Mouse (Mus musculus): ENCODE measurements at regions not wholly inside any gene's neighbourhood (a gene's known extent, or its start where the extent isn't known, plus 50 kb on each side); places are given as distances from the start of the nearest gene placed in this dataset.
A peak's percentile ranks its signal among the peaks of the same experiment; 100 is the strongest.
"Not testable (repeated sequence)": the region's sequence is repeated elsewhere in the genome, so short reads cannot be mapped to it uniquely, and the experiment has no call there.

- not testable (repeated sequence) for H3K9me3 ChIP-seq (ENCODE audit: low read length); H3K4me2 ChIP-seq (ENCODE audit: low read depth, low read length); H3K27ac ChIP-seq (ENCODE audit: low read depth); DNase-seq; H3K36me3 ChIP-seq (replicated peaks; ENCODE audit: insufficient read depth, low read length); H3K4me3 ChIP-seq (ENCODE audit: low read depth, low read length); H3K9ac ChIP-seq (replicated peaks); ATAC-seq; H3K4me1 ChIP-seq (ENCODE audit: insufficient read depth); H3K27me3 ChIP-seq (ENCODE audit: insufficient read depth, low read length)
- WGBS (ENCODE audit: insufficient replicate concordance): 59% methylated on average over 8 of the region's 8 CpGs
Observed at GRCm38 (mm10) chr13:118055546-118055945, 330.9 kb upstream of the B430218F22Rik start.

GRCm38 (mm10) chr13:118065518-118065917 lies 320.9 kb upstream of the B430218F22Rik start:
- no peak overlapping the region for H3K9ac ChIP-seq (replicated peaks)
- H3K27ac ChIP-seq (ENCODE audit: low read depth): no peak overlapping the region
- H3K36me3 ChIP-seq (replicated peaks; ENCODE audit: insufficient read depth, low read length): no peaks in the 10 kb centered on the region
- no peak overlapping the region for H3K4me3 ChIP-seq (ENCODE audit: low read depth, low read length)
- H3K4me1 ChIP-seq (ENCODE audit: insufficient read depth): no peaks in the 10 kb centered on the region
- H3K27me3 ChIP-seq (ENCODE audit: insufficient read depth, low read length): no peaks in the 10 kb centered on the region
- TF ChIP-seq CTCF (IDR thresholded peaks at IDR 0.05; ENCODE audit: low read depth) (no peak), EP300 (IDR thresholded peaks at IDR 0.05; ENCODE audit: low read depth) (no peak)
- ATAC-seq (no peak), DNase-seq (no peak)
- no peak overlapping the region for H3K4me2 ChIP-seq (ENCODE audit: low read depth, low read length)
- H3K9me3 ChIP-seq (ENCODE audit: low read length): no peaks in the 10 kb centered on the region

- H3K4me3 ChIP-seq (ENCODE audit: low read depth, low read length): no peak overlapping the region
- ATAC-seq (no peak), DNase-seq (no peak)
- H3K4me1 ChIP-seq (ENCODE audit: insufficient read depth): no peaks in the 10 kb centered on the region
- TF ChIP-seq EP300 (IDR thresholded peaks at IDR 0.05; ENCODE audit: low read depth) (no peak), CTCF (IDR thresholded peaks at IDR 0.05; ENCODE audit: low read depth) (no peak)
- 70% methylated on average over 2 of the region's 2 CpGs for WGBS (ENCODE audit: insufficient replicate concordance)
- H3K27ac ChIP-seq (ENCODE audit: low read depth): no peak overlapping the region
- no peaks in the 10 kb centered on the region for H3K36me3 ChIP-seq (replicated peaks; ENCODE audit: insufficient read depth, low read length)
- H3K27me3 ChIP-seq (ENCODE audit: insufficient read depth, low read length): no peaks in the 10 kb centered on the region
- H3K4me2 ChIP-seq (ENCODE audit: low read depth, low read length): no peak overlapping the region
- no peaks in the 10 kb centered on the region for H3K9me3 ChIP-seq (ENCODE audit: low read length)
- H3K9ac ChIP-seq (replicated peaks): no peak overlapping the region
Observed at GRCm38 (mm10) chr13:118068038-118068437, 318.4 kb upstream of the B430218F22Rik start.

- no peaks in the 10 kb centered on the region for H3K4me1 ChIP-seq (ENCODE audit: insufficient read depth)
- H3K4me2 ChIP-seq (ENCODE audit: low read depth, low read length): no peak overlapping the region
- no peaks in the 10 kb centered on the region for H3K27me3 ChIP-seq (ENCODE audit: insufficient read depth, low read length)
- WGBS (ENCODE audit: insufficient replicate concordance): 23% methylated on average over 5 of the region's 5 CpGs
- H3K9ac ChIP-seq (replicated peaks): no peak overlapping the region
- no peak overlapping the region for H3K27ac ChIP-seq (ENCODE audit: low read depth)
- ATAC-seq (no peak), DNase-seq (no peak)
- H3K4me3 ChIP-seq (ENCODE audit: low read depth, low read length): no peak overlapping the region
- TF ChIP-seq CTCF (IDR thresholded peaks at IDR 0.05; ENCODE audit: low read depth) (no peak), EP300 (IDR thresholded peaks at IDR 0.05; ENCODE audit: low read depth) (no peak)
- H3K9me3 ChIP-seq (ENCODE audit: low read length): no peaks in the 10 kb centered on the region
- no peaks in the 10 kb centered on the region for H3K36me3 ChIP-seq (replicated peaks; ENCODE audit: insufficient read depth, low read length)
Observed at GRCm38 (mm10) chr13:118086306-118086705, 300.1 kb upstream of the B430218F22Rik start.

GRCm38 (mm10) chr13:118086966-118087365 lies 299.5 kb upstream of the B430218F22Rik start:
- Histone ChIP-seq H3K9me3 (ENCODE audit: low read length) (no peaks in the 10 kb centered on the region), H3K27me3 (ENCODE audit: insufficient read depth, low read length) (no peaks in the 10 kb centered on the region), H3K4me3 (ENCODE audit: low read depth, low read length) (no peak overlapping the region), H3K9ac (replicated peaks) (no peak overlapping the region), H3K4me1 (ENCODE audit: insufficient read depth) (no peaks in the 10 kb centered on the region), H3K4me2 (ENCODE audit: low read depth, low read length) (no peak overlapping the region), H3K36me3 (replicated peaks; ENCODE audit: insufficient read depth, low read length) (no peaks in the 10 kb centered on the region), H3K27ac (ENCODE audit: low read depth) (no peak overlapping the region)
- DNase-seq (no peak), ATAC-seq (no peak)
- WGBS (ENCODE audit: insufficient replicate concordance): 80% methylated on average over 2 of the region's 2 CpGs
- TF ChIP-seq CTCF (IDR thresholded peaks at IDR 0.05; ENCODE audit: low read depth) (no peak), EP300 (IDR thresholded peaks at IDR 0.05; ENCODE audit: low read depth) (no peak)

- TF ChIP-seq CTCF (IDR thresholded peaks at IDR 0.05; ENCODE audit: low read depth) (no peak), EP300 (IDR thresholded peaks at IDR 0.05; ENCODE audit: low read depth) (no peak)
- H3K36me3 ChIP-seq (replicated peaks; ENCODE audit: insufficient read depth, low read length): no peaks in the 10 kb centered on the region
- 73% methylated on average over 4 of the region's 4 CpGs for WGBS (ENCODE audit: insufficient replicate concordance)
Observed at GRCm38 (mm10) chr13:118088100-118088499, 298.3 kb upstream of the B430218F22Rik start.

GRCm38 (mm10) chr13:118095174-118095573 lies 291.3 kb upstream of the B430218F22Rik start:
- H3K27ac ChIP-seq (ENCODE audit: low read depth): no peak overlapping the region
- WGBS (ENCODE audit: insufficient replicate concordance): 17% methylated on average over 1 of the region's 1 CpGs
- DNase-seq (no peak), ATAC-seq (0 out of 2 replicates have a peak, but pooled peaks have one; percentile 12)
- no peaks in the 10 kb centered on the region for H3K36me3 ChIP-seq (replicated peaks; ENCODE audit: insufficient read depth, low read length)
- H3K9ac ChIP-seq (replicated peaks): no peak overlapping the region
- no peak overlapping the region for H3K4me3 ChIP-seq (ENCODE audit: low read depth, low read length)
- H3K4me1 ChIP-seq (ENCODE audit: insufficient read depth): no peaks in the 10 kb centered on the region
- no peaks in the 10 kb centered on the region for H3K9me3 ChIP-seq (ENCODE audit: low read length)
- TF ChIP-seq EP300 (IDR thresholded peaks at IDR 0.05; ENCODE audit: low read depth): no peak
- no peak for TF ChIP-seq CTCF (IDR thresholded peaks at IDR 0.05; ENCODE audit: low read depth)
- no peak overlapping the region for H3K4me2 ChIP-seq (ENCODE audit: low read depth, low read length)
- H3K27me3 ChIP-seq (ENCODE audit: insufficient read depth, low read length): no peaks in the 10 kb centered on the region

More at GRCm38 (mm10) chr13:118088100-118088499, 298.3 kb upstream of the B430218F22Rik start:
- DNase-seq (no peak), ATAC-seq (no peak)
- no peaks in the 10 kb centered on the region for H3K27me3 ChIP-seq (ENCODE audit: insufficient read depth, low read length)
- H3K4me1 ChIP-seq (ENCODE audit: insufficient read depth): no peaks in the 10 kb centered on the region
- H3K4me3 ChIP-seq (ENCODE audit: low read depth, low read length): no peak overlapping the region
- no peaks in the 10 kb centered on the region for H3K9me3 ChIP-seq (ENCODE audit: low read length)
- H3K27ac ChIP-seq (ENCODE audit: low read depth): no peak overlapping the region
- H3K4me2 ChIP-seq (ENCODE audit: low read depth, low read length): no peak overlapping the region
- H3K9ac ChIP-seq (replicated peaks): no peak overlapping the region

All from liver, postnatal 0 days (tissue).